Mouse (Mus musculus) myocyte (in vitro differentiated cells): ENCODE data around the gene Mmp24. TPM values are rescaled to one million over a fixed set of nuclear protein-coding genes. Genes with fewer than 3 reads are reported as not detected.
A peak's percentile ranks its signal among the peaks of the same experiment; 100 is the strongest.

Experiments
- H3K27me3 ChIP-seq: one replicate; pipeline ENCODE4 v1.6.1; 2011; ENCODE audit not compliant: control insufficient read depth, insufficient read depth, insufficient read length
- H3K36me3 ChIP-seq: one replicate; pipeline ENCODE4 v1.6.1; 2011; ENCODE audit not compliant: control insufficient read depth, insufficient read depth
- H3K4me2 ChIP-seq: one replicate; pipeline ENCODE4 v1.6.1; 2011; ENCODE audit warnings: low read depth, control low read depth
- H3K4me3 ChIP-seq: one replicate; pipeline ENCODE4 v1.5.1; 2011; ENCODE audit warnings: mild to moderate bottlenecking, control low read depth, moderate library complexity
- H3K79me2 ChIP-seq: one replicate; pipeline ENCODE4 v1.6.1; 2011; ENCODE audit not compliant: control insufficient read depth, insufficient read depth
- H3ac ChIP-seq: one replicate; pipeline ENCODE4 v1.6.1; 2011; ENCODE audit not compliant: control insufficient read depth, insufficient read length
- CEBPB ChIP-seq: IDR thresholded peaks from 2 replicates; pipeline ENCODE4 v1.6.1; 2011; ENCODE audit warnings: mild to moderate bottlenecking, moderate library complexity; ENCODE audit not compliant: poor library complexity, insufficient read depth, severe bottlenecking
- E2F4 ChIP-seq: IDR thresholded peaks from one replicate; pipeline ENCODE4 v1.6.1; 2011; ENCODE audit warnings: mild to moderate bottlenecking, control low read depth, moderate library complexity; ENCODE audit not compliant: insufficient read depth
- MAX ChIP-seq: IDR thresholded peaks from one replicate; pipeline ENCODE4 v1.6.1; 2011; ENCODE audit warnings: low read depth, mild to moderate bottlenecking, control low read depth
- MYOD1 ChIP-seq, 3 experiments: IDR thresholded peaks; one replicate each; pipeline ENCODE4 v1.6.1; 2011; ENCODE audit warnings: control low read depth in 2 of 3, low read depth in 2 of 3, mild to moderate bottlenecking in 2 of 3, moderate library complexity in 1 of 3; ENCODE audit not compliant: insufficient read length in 2 of 3, control insufficient read depth in 1 of 3
- MYOG ChIP-seq, 3 experiments: IDR thresholded peaks; one replicate each; pipeline ENCODE4 v1.6.1; 2011; ENCODE audit warnings: control low read depth in 2 of 3, low read depth in 2 of 3, mild to moderate bottlenecking in 2 of 3; ENCODE audit not compliant: insufficient read length in 2 of 3, control insufficient read depth in 1 of 3, insufficient read depth in 1 of 3
- POLR2A ChIP-seq: IDR thresholded peaks from one replicate; pipeline ENCODE4 v1.6.1; 2011; ENCODE audit warnings: low read depth, mild to moderate bottlenecking, control low read depth, moderate library complexity; ENCODE audit not compliant: insufficient read length
- POLR2AphosphoS2 ChIP-seq: IDR thresholded peaks from one replicate; pipeline ENCODE4 v1.6.1; 2011; ENCODE audit warnings: low read depth, control low read depth; ENCODE audit not compliant: insufficient read length
- REST ChIP-seq: IDR thresholded peaks from one replicate; pipeline ENCODE4 v1.6.1; 2011; ENCODE audit warnings: mild to moderate bottlenecking, control low read depth, moderate library complexity; ENCODE audit not compliant: insufficient read depth, insufficient read length
- SRF ChIP-seq: IDR thresholded peaks from one replicate; pipeline ENCODE4 v1.6.1; 2011; ENCODE audit warnings: low read depth; ENCODE audit not compliant: control insufficient read depth, insufficient read length
- TCF12 ChIP-seq: IDR thresholded peaks from one replicate; pipeline ENCODE4 v1.6.1; 2011; ENCODE audit warnings: mild to moderate bottlenecking, control low read depth; ENCODE audit not compliant: poor library complexity, insufficient read depth, severe bottlenecking
- TCF3 ChIP-seq: IDR thresholded peaks from one replicate; pipeline ENCODE4 v1.6.1; 2011; ENCODE audit warnings: low read depth, control low read depth; ENCODE audit not compliant: insufficient read length
- USF1 ChIP-seq: IDR thresholded peaks from one replicate; pipeline ENCODE4 v1.6.1; 2011; ENCODE audit warnings: low read depth, mild to moderate bottlenecking, control low read depth, moderate library complexity
- polyA plus RNA-seq: library from polyadenylated mRNA; unstranded; fragments of >200 nt; fragmentation: generic; extraction: Trizol; gene quantifications from one replicate; pipeline ENCODE4 v1.2.1, GENCODE M21; 2012; ENCODE audit warnings: missing spikeins

Gene Mmp24
- polyA plus RNA-seq, 1 experiment: 0.02 TPM

- no peak overlapping the region for H3K4me3 ChIP-seq
- no peaks in the 10 kb centered on the region for H3K79me2 ChIP-seq
- H3K4me2 ChIP-seq: peak overlapping the region; percentile 4
- no peak overlapping the region for H3ac ChIP-seq
- H3K36me3 ChIP-seq: no peaks in the 10 kb centered on the region
- TF ChIP-seq MYOG (IDR thresholded peaks at IDR 0.05; ENCODE audit: control insufficient read depth in 1 of 3, insufficient read depth in 1 of 3, insufficient read length in 2 of 3, low read depth in 2 of 3) (peak in 1 of 3 experiments; percentile 16), MAX (no peak)
- no peaks in the 10 kb centered on the region for H3K27me3 ChIP-seq
Observed at GRCm38 (mm10) chr2:155805231-155805924, 30.2 kb downstream of the Mmp24 start.

- no peak overlapping the region for H3K4me3 ChIP-seq
- TF ChIP-seq TCF3 (no peak), SRF (no peak), POLR2AphosphoS2 (no peak), USF1 (no peak), TCF12 (no peak), E2F4 (no peak), POLR2A (no peak), MAX (no peak), MYOD1 (IDR thresholded peaks at IDR 0.05; ENCODE audit: control insufficient read depth in 1 of 3, insufficient read length in 2 of 3, low read depth in 2 of 3) (no peak), MYOG (IDR thresholded peaks at IDR 0.05; ENCODE audit: control insufficient read depth in 1 of 3, insufficient read depth in 1 of 3, insufficient read length in 2 of 3, low read depth in 2 of 3) (no peak), CEBPB (no peak), REST (no peak)
- H3ac ChIP-seq: no peak overlapping the region
- no peaks in the 10 kb centered on the region for H3K79me2 ChIP-seq
- H3K27me3 ChIP-seq: no peaks in the 10 kb centered on the region
- H3K4me2 ChIP-seq: no peak overlapping the region
- no peaks in the 10 kb centered on the region for H3K36me3 ChIP-seq
Observed at GRCm38 (mm10) chr2:155805925-155806255, 30.7 kb downstream of the Mmp24 start.

GRCm38 (mm10) chr2:155806548-155806947 is 31.4 kb downstream of the Mmp24 start:
- TF ChIP-seq REST (no peak), TCF12 (no peak)
- peak overlapping the region; percentile 2 for H3K4me2 ChIP-seq
- H3K36me3 ChIP-seq: no peaks in the 10 kb centered on the region
- H3K79me2 ChIP-seq: no peaks in the 10 kb centered on the region
- H3K27me3 ChIP-seq: no peaks in the 10 kb centered on the region
- H3K4me3 ChIP-seq: no peak overlapping the region
- no peak overlapping the region for H3ac ChIP-seq

GRCm38 (mm10) chr2:155807408-155807807 is 32.3 kb downstream of the Mmp24 start:
- Histone ChIP-seq H3K36me3 (no peaks in the 10 kb centered on the region), H3K4me3 (no peak overlapping the region), H3K79me2 (no peaks in the 10 kb centered on the region), H3K27me3 (no peaks in the 10 kb centered on the region), H3K4me2 (no peak overlapping the region), H3ac (no peak overlapping the region)
- TF ChIP-seq MAX: no peak
- no peak for TF ChIP-seq USF1

- Histone ChIP-seq H3ac (no peak overlapping the region), H3K4me3 (no peak overlapping the region), H3K36me3 (no peaks in the 10 kb centered on the region), H3K27me3 (no peaks in the 10 kb centered on the region), H3K4me2 (no peak overlapping the region), H3K79me2 (no peaks in the 10 kb centered on the region)
- TF ChIP-seq POLR2AphosphoS2: no peak
- TF ChIP-seq MYOG (IDR thresholded peaks at IDR 0.05; ENCODE audit: control insufficient read depth in 1 of 3, insufficient read depth in 1 of 3, insufficient read length in 2 of 3, low read depth in 2 of 3): no peak
- TF ChIP-seq SRF: no peak
- no peak for TF ChIP-seq CEBPB
- no peak for TF ChIP-seq POLR2A
- TF ChIP-seq E2F4: no peak
- no peak for TF ChIP-seq TCF12
- TF ChIP-seq USF1: no peak
- no peak for TF ChIP-seq MYOD1 (IDR thresholded peaks at IDR 0.05; ENCODE audit: control insufficient read depth in 1 of 3, insufficient read length in 2 of 3, low read depth in 2 of 3)
- TF ChIP-seq REST: no peak
- TF ChIP-seq TCF3: no peak
- TF ChIP-seq MAX: no peak
Observed at GRCm38 (mm10) chr2:155809620-155810019, 34.5 kb downstream of the Mmp24 start.
